Mouse (Mus musculus): ENCODE results near the gene Rnf224. TPM values are rescaled to one million over a fixed set of nuclear protein-coding genes. Genes with fewer than 3 reads are reported as not detected.
"Not testable (repeated sequence)": the region's sequence is repeated elsewhere in the genome, so short reads cannot be mapped to it uniquely, and the experiment has no call there.

Rnf224 gene
- polyA plus RNA-seq, 1 experiment from 2014 or later, result 0.10 TPM

GRCm38 (mm10) chr2:25264851-25265250 lies 28.3 kb upstream of the Rnf224 start:
- 67% methylated on average over 3 of the region's 3 CpGs for WGBS (ENCODE audit: insufficient replicate concordance)

GRCm38 (mm10) chr2:25264286-25264660 lies 27.7 kb upstream of the Rnf224 start:
- no peak for ATAC-seq
- peaks cover 11% of the 10 kb centered on the region for H3K27me3 ChIP-seq (replicated peaks)
- no peak overlapping the region for H3K27ac ChIP-seq
- H3K4me3 ChIP-seq, result peak overlapping the region; percentile 84
- WGBS (ENCODE audit: insufficient replicate concordance), result 68% methylated on average over 5 of the region's 5 CpGs
- peak overlapping the region; percentile 100 for H3K4me2 ChIP-seq
- H3K4me1 ChIP-seq, result peaks cover 68% of the 10 kb centered on the region
- H3K9ac ChIP-seq, result peak overlapping the region; percentile 86; the same call in 1 of the 2 replicates
- no peaks in the 10 kb centered on the region for H3K9me3 ChIP-seq (replicated peaks)
- H3K36me3 ChIP-seq, result peaks cover 13% of the 10 kb centered on the region

More at GRCm38 (mm10) chr2:25264851-25265250, 28.3 kb upstream of the Rnf224 start:
- ATAC-seq, result no peak
- peaks cover 11% of the 10 kb centered on the region for H3K27me3 ChIP-seq (replicated peaks)
- H3K9ac ChIP-seq, result peak overlapping the region; percentile 27; the same call in 1 of the 2 replicates
- H3K9me3 ChIP-seq (replicated peaks), result no peaks in the 10 kb centered on the region
- no peak overlapping the region for H3K27ac ChIP-seq
- no peak overlapping the region for H3K4me3 ChIP-seq
- peaks cover 19% of the 10 kb centered on the region for H3K36me3 ChIP-seq
- peak overlapping the region; percentile 100 for H3K4me2 ChIP-seq
- peaks cover 68% of the 10 kb centered on the region for H3K4me1 ChIP-seq

- WGBS (ENCODE audit: insufficient replicate concordance), result 29% methylated on average over 12 of the region's 12 CpGs
- H3K27ac ChIP-seq, result peak overlapping the region; percentile 77; the same call in 1 of the 2 replicates
- peaks cover 68% of the 10 kb centered on the region for H3K4me1 ChIP-seq
Measured at GRCm38 (mm10) chr2:25263623-25264285, 27.2 kb upstream of the Rnf224 start.

DNA sequence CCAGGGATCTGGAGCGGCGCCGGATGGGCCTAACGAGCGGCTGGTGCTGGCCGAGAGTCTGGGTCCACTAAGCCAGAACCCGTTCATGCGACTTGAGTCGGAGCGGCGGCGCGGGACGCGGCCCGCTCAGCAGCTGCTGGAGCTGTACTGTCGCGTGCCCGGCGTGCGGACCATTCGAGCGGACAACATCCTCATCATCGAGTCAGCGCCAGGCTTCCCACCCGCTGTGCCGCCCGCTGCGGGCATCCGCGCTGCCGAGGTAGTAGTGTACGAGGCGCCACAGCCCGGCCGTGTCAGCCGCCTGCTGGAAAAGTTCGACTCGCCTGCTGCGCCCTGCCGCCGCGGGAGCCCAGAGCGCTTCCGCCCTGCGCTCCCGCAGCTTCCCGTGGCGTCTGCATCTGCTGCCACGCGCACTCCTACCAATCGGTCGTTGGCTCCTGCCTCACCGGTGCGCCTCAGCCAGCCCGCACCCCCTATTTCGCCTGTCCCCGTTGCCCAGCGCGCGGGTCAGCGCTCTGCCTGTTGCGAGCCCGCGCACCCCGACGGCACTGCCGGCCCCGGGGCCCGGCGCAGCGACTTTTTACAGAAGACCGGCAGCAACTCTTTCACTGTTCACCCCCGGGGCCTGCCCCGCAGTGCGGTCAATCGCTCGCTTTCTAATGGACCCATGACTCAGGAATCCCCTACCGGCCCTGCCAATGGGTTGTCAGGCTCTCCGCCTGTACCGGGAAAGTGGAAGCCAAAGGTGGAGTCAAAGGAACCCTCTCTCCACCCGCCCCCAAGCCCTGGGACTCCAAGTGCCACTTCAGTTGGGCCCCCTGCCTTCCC lies 26.4 kb upstream of the Rnf224 start:
- Histone ChIP-seq H3K9me3 (replicated peaks) (no peaks in the 10 kb centered on the region), H3K36me3 (peaks cover 2% of the 10 kb centered on the region; the same call in 1 of the 2 replicates), H3K4me2 (peak overlapping the region; percentile 100), H3K4me3 (peak overlapping the region; percentile 84), H3K9ac (peak overlapping the region; percentile 86), H3K4me1 (peaks cover 63% of the 10 kb centered on the region), H3K27me3 (replicated peaks) (peaks cover 11% of the 10 kb centered on the region), H3K27ac (peak overlapping the region; percentile 77)
- ATAC-seq, result peak; percentile 13
- 2% methylated on average over 82 of the region's 82 CpGs for WGBS (ENCODE audit: insufficient replicate concordance)

More at GRCm38 (mm10) chr2:25263623-25264285, 27.2 kb upstream of the Rnf224 start:
- Histone ChIP-seq H3K9me3 (replicated peaks) (no peaks in the 10 kb centered on the region), H3K27me3 (replicated peaks) (peaks cover 11% of the 10 kb centered on the region), H3K4me3 (peak overlapping the region; percentile 84), H3K9ac (peak overlapping the region; percentile 86), H3K36me3 (peaks cover 8% of the 10 kb centered on the region), H3K4me2 (peak overlapping the region; percentile 100)
- ATAC-seq, result no peak

DNA sequence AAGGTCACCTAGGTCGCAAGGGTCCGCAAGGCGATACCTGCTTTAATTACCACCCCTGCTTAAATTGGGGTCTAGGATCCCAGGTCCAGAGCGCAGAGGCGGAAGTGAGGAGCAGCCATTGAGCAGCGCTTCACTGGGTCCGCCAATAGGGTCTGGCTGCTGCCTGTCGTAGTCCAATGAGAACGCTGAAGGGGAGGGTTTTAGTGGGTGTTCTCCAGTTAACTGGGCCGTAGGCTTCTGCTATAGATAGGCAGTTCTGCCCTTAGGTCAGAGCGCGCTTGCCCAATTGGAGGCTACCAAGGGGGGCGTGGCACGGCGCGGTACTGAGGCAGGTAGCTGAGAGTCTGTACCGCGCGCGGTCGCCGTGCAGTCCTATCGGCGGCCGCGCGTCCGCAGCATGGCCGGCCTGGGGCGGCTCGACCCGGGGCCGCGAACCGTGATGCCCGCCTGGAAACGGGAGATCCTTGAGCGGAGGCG lies 25.7 kb upstream of the Rnf224 start, which contains the start of gene Tprn:
TSS of gene Tprn (plus strand) at position 328 of the 477 bp plus-strand sequence.
- Histone ChIP-seq H3K27ac (peak within 1 kb of the TSS; percentile 77), H3K4me2 (peak within 1 kb of the TSS; percentile 100), H3K27me3 (replicated peaks) (peaks cover 11% of the 10 kb centered on the region), H3K36me3 (no peaks in the 10 kb centered on the region; the same call in 1 of the 2 replicates), H3K9ac (peak within 1 kb of the TSS; percentile 86), H3K4me1 (peaks cover 56% of the 10 kb centered on the region), H3K4me3 (peak within 1 kb of the TSS; percentile 84), H3K9me3 (replicated peaks) (no peaks in the 10 kb centered on the region)
- ATAC-seq, result peak; percentile 97
- under 1% methylated on average over 39 of the region's 39 CpGs for WGBS (ENCODE audit: insufficient replicate concordance)

- Histone ChIP-seq H3K36me3 (no peaks in the 10 kb centered on the region), H3K9ac (peak overlapping the region; percentile 65), H3K4me1 (peaks cover 56% of the 10 kb centered on the region), H3K4me2 (peak overlapping the region; percentile 100), H3K27me3 (replicated peaks) (peaks cover 11% of the 10 kb centered on the region), H3K27ac (peak overlapping the region; percentile 77), H3K4me3 (peak overlapping the region; percentile 84), H3K9me3 (replicated peaks) (no peaks in the 10 kb centered on the region)
- ATAC-seq, result peak; percentile 7; the same call in 1 of the 2 replicates
- WGBS (ENCODE audit: insufficient replicate concordance), result 42% methylated on average over 12 of the region's 12 CpGs
Measured at GRCm38 (mm10) chr2:25261870-25262269, 25.3 kb upstream of the Rnf224 start.

GRCm38 (mm10) chr2:25258887-25259286 lies 22.3 kb upstream of the Rnf224 start:
- Histone ChIP-seq H3K36me3 (no peaks in the 10 kb centered on the region), H3K9me3 (replicated peaks) (no peaks in the 10 kb centered on the region), H3K27ac (no peak overlapping the region), H3K4me2 (no peak overlapping the region), H3K27me3 (replicated peaks) (peaks cover 9% of the 10 kb centered on the region), H3K4me3 (no peak overlapping the region), H3K4me1 (peaks cover 44% of the 10 kb centered on the region), H3K9ac (no peak overlapping the region)
- no peak for ATAC-seq
- 37% methylated on average over 2 of the region's 2 CpGs for WGBS (ENCODE audit: insufficient replicate concordance)

GRCm38 (mm10) chr2:25257250-25257649 lies 20.7 kb upstream of the Rnf224 start:
- H3K9ac ChIP-seq, ATAC-seq: not testable (repeated sequence)
- 75% methylated on average over 5 of the region's 5 CpGs for WGBS (ENCODE audit: insufficient replicate concordance)

DNA sequence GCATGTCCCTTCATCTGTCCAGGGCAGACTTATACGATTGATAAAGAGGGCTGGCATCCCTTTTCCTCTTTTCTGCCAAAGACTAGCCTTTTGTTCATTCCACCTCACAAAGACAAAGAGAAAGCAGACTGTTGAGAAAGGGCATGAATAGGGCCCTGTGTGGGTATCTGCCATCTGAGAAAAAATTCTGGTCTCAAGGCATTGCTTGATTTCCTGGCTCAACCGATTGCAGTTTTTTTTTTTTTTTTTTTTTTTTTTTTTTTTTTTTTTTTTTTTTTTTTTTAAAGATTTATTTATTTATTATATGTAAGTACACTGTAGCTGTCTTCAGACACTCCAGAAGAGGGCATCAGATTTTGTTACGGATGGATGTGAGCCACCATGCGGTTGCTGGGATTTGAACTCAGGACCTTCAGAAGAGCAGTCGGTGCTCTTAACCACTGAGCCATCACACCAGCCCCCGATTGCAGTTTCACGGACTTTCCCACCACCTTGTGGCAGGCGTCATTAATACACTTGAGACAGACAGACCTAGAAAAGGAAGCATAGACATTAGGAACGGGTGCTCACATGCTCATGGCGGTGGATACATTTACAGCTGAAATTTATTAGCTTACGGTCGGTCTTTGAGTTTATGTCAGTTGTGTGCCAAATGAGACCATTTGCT lies 20.0 kb upstream of the Rnf224 start:
- not testable (repeated sequence) for ATAC-seq; H3K27me3 ChIP-seq (replicated peaks); H3K9me3 ChIP-seq (replicated peaks)
- peak overlapping the region; percentile 85 for H3K9ac ChIP-seq
- WGBS (ENCODE audit: insufficient replicate concordance), result 39% methylated on average over 12 of the region's 12 CpGs
- H3K36me3 ChIP-seq, result peaks cover 21% of the 10 kb centered on the region
- peak overlapping the region; percentile 99 for H3K4me3 ChIP-seq
- 0 out of 2 replicates have a peak overlapping the region, but pooled peaks have one; percentile 85 for H3K27ac ChIP-seq
- peaks cover 27% of the 10 kb centered on the region for H3K4me1 ChIP-seq
- H3K4me2 ChIP-seq, result peak overlapping the region; percentile 88

More at GRCm38 (mm10) chr2:25257250-25257649, 20.7 kb upstream of the Rnf224 start:
- H3K4me3 ChIP-seq; H3K27me3 ChIP-seq (replicated peaks); H3K27ac ChIP-seq; H3K4me2 ChIP-seq; H3K9me3 ChIP-seq (replicated peaks): not testable (repeated sequence)
- Histone ChIP-seq H3K4me1 (peaks cover 32% of the 10 kb centered on the region), H3K36me3 (peaks cover 14% of the 10 kb centered on the region)

GRCm38 (mm10) chr2:25255284-25255779 lies 18.7 kb upstream of the Rnf224 start, which contains the start of gene Tmem203:
Gene Tmem203, plus strand, starts transcription at chr2:25255439.
- WGBS (ENCODE audit: insufficient replicate concordance), result 1% methylated on average over 39 of the region's 39 CpGs
- Histone ChIP-seq H3K4me2 (peak within 1 kb of the TSS; percentile 88), H3K27me3 (replicated peaks) (no peaks in the 10 kb centered on the region), H3K36me3 (peaks cover 33% of the 10 kb centered on the region), H3K4me3 (peak within 1 kb of the TSS; percentile 99), H3K9ac (peak within 1 kb of the TSS; percentile 85), H3K27ac (peak within 1 kb of the TSS; percentile 85), H3K9me3 (replicated peaks) (no peaks in the 10 kb centered on the region), H3K4me1 (peaks cover 23% of the 10 kb centered on the region)
- ATAC-seq, result peak; percentile 86

- peaks cover 63% of the 10 kb centered on the region for H3K36me3 ChIP-seq
- no peak overlapping the region for H3K4me2 ChIP-seq
- no peak for ATAC-seq
- H3K9ac ChIP-seq, result no peak overlapping the region
- peaks cover 23% of the 10 kb centered on the region for H3K4me1 ChIP-seq
- H3K27ac ChIP-seq, result no peak overlapping the region
- no peaks in the 10 kb centered on the region for H3K27me3 ChIP-seq (replicated peaks)
- H3K4me3 ChIP-seq, result no peak overlapping the region
- 83% methylated on average over 1 of the region's 1 CpGs for WGBS (ENCODE audit: insufficient replicate concordance)
- H3K9me3 ChIP-seq (replicated peaks), result no peaks in the 10 kb centered on the region
Measured at GRCm38 (mm10) chr2:25252331-25252730, 15.7 kb upstream of the Rnf224 start.

Data from liver, embryonic 12.5 days (tissue).